Comparison of ENCODE assay signal across 8 mouse cellular contexts in genomic region chr7:99916741-99917319, GRCm38 (mm10). TPM values are rescaled to one million over a fixed set of nuclear protein-coding genes. Genes with fewer than 3 reads are reported as not detected.
DNase-seq lines count a peak whose midpoint lies in the region; ATAC-seq lines count a peak whose summit lies in the region.

No protein-coding gene starts in this region.

- 2% methylated on average over 22 of the region's 22 CpGs for WGBS in forebrain, embryonic 16.5 days
- WGBS in hindbrain, embryonic 15.5 days: 3% methylated on average over 22 of the region's 22 CpGs
- 6% methylated on average over 22 of the region's 22 CpGs for WGBS in stomach, embryonic 14.5 days

- no peaks in the 10 kb centered on the region for H3K9me3 ChIP-seq in forebrain, embryonic 16.5 days (ENCODE audit: control insufficient read depth, low read length)
- no peaks in the 10 kb centered on the region for H3K9me3 ChIP-seq in hindbrain, embryonic 15.5 days
- H3K9me3 ChIP-seq in stomach, embryonic 14.5 days (ENCODE audit: control insufficient read depth, low read depth, low read length): no peaks in the 10 kb centered on the region

- intact Hi-C loops in left cerebral cortex, postnatal 4 days (cut with DNase I): no loop called here

- H3K4me2 ChIP-seq in forebrain, embryonic 16.5 days (ENCODE audit: low read length): peak overlapping the region; percentile 66
- H3K4me2 ChIP-seq in hindbrain, embryonic 15.5 days: peak overlapping the region; percentile 84
- peak overlapping the region; percentile 81 for H3K4me2 ChIP-seq in stomach, embryonic 14.5 days (replicated peaks; ENCODE audit: low read depth, low read length)

- peaks cover 13% of the 10 kb centered on the region for H3K4me1 ChIP-seq in forebrain, embryonic 16.5 days (replicated peaks; ENCODE audit: control insufficient read depth, insufficient read depth, low read length)
- H3K4me1 ChIP-seq in hindbrain, embryonic 15.5 days (replicated peaks): peaks cover 20% of the 10 kb centered on the region
- peaks cover 15% of the 10 kb centered on the region; the same call in 1 of the 2 replicates for H3K4me1 ChIP-seq in stomach, embryonic 14.5 days (ENCODE audit: control insufficient read depth, insufficient read depth, low read length)

- ATAC-seq in CD4-positive, CD25-positive, alpha-beta regulatory T cell, adult 4 months: no peak
- peak; percentile 17; the same call in 1 of the 2 replicates for ATAC-seq in forebrain, embryonic 16.5 days
- peak; percentile 28 for ATAC-seq in hindbrain, embryonic 15.5 days (ENCODE audit: low FRiP score, low read depth)
- ATAC-seq in megakaryocyte-erythroid progenitor cell, adult 5-6 weeks (replicated peaks; ENCODE audit: low FRiP score, low TSS enrichment, poor library complexity, severe bottlenecking): peak; percentile 19; the same call in 1 of the 2 replicates
- no peak for ATAC-seq in stomach, embryonic 14.5 days (ENCODE audit: insufficient number of reproducible peaks, insufficient read depth, low FRiP score, low read depth)

- no peak overlapping the region for H3K27ac ChIP-seq in forebrain, embryonic 16.5 days (ENCODE audit: low read length)
- H3K27ac ChIP-seq in hindbrain, embryonic 15.5 days (replicated peaks): no peak overlapping the region
- H3K27ac ChIP-seq in stomach, embryonic 14.5 days (ENCODE audit: low read length): no peak overlapping the region

- peak overlapping the region; percentile 53 for H3K9ac ChIP-seq in forebrain, embryonic 16.5 days (replicated peaks; ENCODE audit: low read depth, low read length)
- peak overlapping the region; percentile 36 for H3K9ac ChIP-seq in hindbrain, embryonic 15.5 days
- H3K9ac ChIP-seq in stomach, embryonic 14.5 days (replicated peaks; ENCODE audit: low read depth, low read length): peak overlapping the region; percentile 33; the same call in 1 of the 2 replicates

- H3K36me3 ChIP-seq in forebrain, embryonic 16.5 days (ENCODE audit: control insufficient read depth, insufficient read depth): no peaks in the 10 kb centered on the region
- H3K36me3 ChIP-seq in hindbrain, embryonic 15.5 days: no peaks in the 10 kb centered on the region
- peaks cover 3% of the 10 kb centered on the region; the same call in 1 of the 2 replicates for H3K36me3 ChIP-seq in stomach, embryonic 14.5 days (ENCODE audit: control insufficient read depth, insufficient read depth, low read length)

- DNase-seq in CD4-positive, CD25-positive, alpha-beta regulatory T cell, adult 2 months (ENCODE audit: low read depth, low spot score): peak; percentile 60
- peak; percentile 47 for DNase-seq in cerebellum, adult 11-12 months
- DNase-seq in left cerebral cortex, postnatal 4 days: peak; percentile 58

- H3K4me3 ChIP-seq in forebrain, embryonic 16.5 days (replicated peaks; ENCODE audit: low read length): peak overlapping the region; percentile 35
- H3K4me3 ChIP-seq in hindbrain, embryonic 15.5 days: peak overlapping the region; percentile 38
- H3K4me3 ChIP-seq in stomach, embryonic 14.5 days (ENCODE audit: low read depth, low read length): peak overlapping the region; percentile 29

- peaks cover 5% of the 10 kb centered on the region; the same call in 1 of the 2 replicates for H3K27me3 ChIP-seq in forebrain, embryonic 16.5 days (replicated peaks; ENCODE audit: control insufficient read depth, insufficient read depth, low read length)
- peaks cover 17% of the 10 kb centered on the region; the same call in 1 of the 2 replicates for H3K27me3 ChIP-seq in hindbrain, embryonic 15.5 days
- H3K27me3 ChIP-seq in stomach, embryonic 14.5 days (ENCODE audit: control insufficient read depth, insufficient read depth, low read length): 0 out of 2 replicates have a peak, but pooled peaks cover 2% of the 10 kb centered on the region

RNA-seq across cellular contexts. Expression of gene Spcs2, which starts 53.6 kb away (rescaled TPM):
- polyA plus RNA-seq in CD4-positive, CD25-positive, alpha-beta regulatory T cell, adult 4 months (2017; shearing (Covaris generic)): 100 to 1,000 TPM; 466 to 576 TPM
- polyA plus RNA-seq in forebrain, embryonic 16.5 days (2015; fragmentation: Nextera tagmentation; extraction: Ambion mirVana): 278 and 304 TPM in 2 replicates
- polyA plus RNA-seq in hindbrain, embryonic 15.5 days (2015; fragmentation: Nextera tagmentation; extraction: Ambion mirVana): 276 and 279 TPM in 2 replicates
- total RNA-seq in left cerebral cortex, postnatal 4 days (2021): 10 to 100 TPM; 83.1 to 90.7 TPM
- 93.4 and 132 TPM in 2 replicates for total RNA-seq in megakaryocyte-erythroid progenitor cell, adult 5-6 weeks (2014; fragmentation: Nextera tagmentation)
- total RNA-seq in megakaryocyte-erythroid progenitor cell, adult 5-6 weeks (2017): 136 and 153 TPM in 2 replicates
- 287 and 322 TPM in 2 replicates for polyA plus RNA-seq in stomach, embryonic 14.5 days (2014; fragmentation: Nextera tagmentation; extraction: Ambion mirVana)

RNA-seq across cellular contexts. Expression of gene Xrra1, which starts 57.9 kb away (rescaled TPM):
- polyA plus RNA-seq in CD4-positive, CD25-positive, alpha-beta regulatory T cell, adult 4 months (2017; shearing (Covaris generic)): under 1 TPM in 1 of 2 experiments, not detected in 1; 0.39 TPM
- 0.60 and 0.70 TPM in 2 replicates for polyA plus RNA-seq in forebrain, embryonic 16.5 days (2015; fragmentation: Nextera tagmentation; extraction: Ambion mirVana)
- polyA plus RNA-seq in hindbrain, embryonic 15.5 days (2015; fragmentation: Nextera tagmentation; extraction: Ambion mirVana): 0.80 and 1.1 TPM in 2 replicates
- total RNA-seq in left cerebral cortex, postnatal 4 days (2021): 1 to 10 TPM in 1 of 2 experiments, under 1 TPM in 1; 0.64 to 1.4 TPM
- total RNA-seq in megakaryocyte-erythroid progenitor cell, adult 5-6 weeks (2014; fragmentation: Nextera tagmentation): 0.07 TPM in 1 of 2 replicates, not detected in the other
- not detected in 2 replicates for total RNA-seq in megakaryocyte-erythroid progenitor cell, adult 5-6 weeks (2017)
- 0.29 and 0.50 TPM in 2 replicates for polyA plus RNA-seq in stomach, embryonic 14.5 days (2014; fragmentation: Nextera tagmentation; extraction: Ambion mirVana)

Comparison
In these comparisons a context has a peak if more than half of its experiments do, and no peak if none do; other contexts are left out.
1. ATAC-seq: peak in forebrain, embryonic 16.5 days (single experiment), hindbrain, embryonic 15.5 days (single experiment) and megakaryocyte-erythroid progenitor cell, adult 5-6 weeks (single experiment); none in CD4-positive, CD25-positive, alpha-beta regulatory T cell, adult 4 months (single experiment) and stomach, embryonic 14.5 days (single experiment).
2. Peak in every context shown above with its lines, with median percentiles within 50 percentile points of each other: DNase-seq, H3K4me2 ChIP-seq, H3K4me3 ChIP-seq and H3K9ac ChIP-seq.